Mouse (Mus musculus): ENCODE data around the gene Fndc5. TPM values are rescaled to one million over a fixed set of nuclear protein-coding genes. Genes with fewer than 3 reads are reported as not detected.
A peak's percentile ranks its signal among the peaks of the same experiment; 100 is the strongest.

Fndc5 gene
- 1.4 TPM in 2 replicates for polyA plus RNA-seq (2014; fragmentation: Nextera tagmentation; extraction: Ambion mirVana)

DNA sequence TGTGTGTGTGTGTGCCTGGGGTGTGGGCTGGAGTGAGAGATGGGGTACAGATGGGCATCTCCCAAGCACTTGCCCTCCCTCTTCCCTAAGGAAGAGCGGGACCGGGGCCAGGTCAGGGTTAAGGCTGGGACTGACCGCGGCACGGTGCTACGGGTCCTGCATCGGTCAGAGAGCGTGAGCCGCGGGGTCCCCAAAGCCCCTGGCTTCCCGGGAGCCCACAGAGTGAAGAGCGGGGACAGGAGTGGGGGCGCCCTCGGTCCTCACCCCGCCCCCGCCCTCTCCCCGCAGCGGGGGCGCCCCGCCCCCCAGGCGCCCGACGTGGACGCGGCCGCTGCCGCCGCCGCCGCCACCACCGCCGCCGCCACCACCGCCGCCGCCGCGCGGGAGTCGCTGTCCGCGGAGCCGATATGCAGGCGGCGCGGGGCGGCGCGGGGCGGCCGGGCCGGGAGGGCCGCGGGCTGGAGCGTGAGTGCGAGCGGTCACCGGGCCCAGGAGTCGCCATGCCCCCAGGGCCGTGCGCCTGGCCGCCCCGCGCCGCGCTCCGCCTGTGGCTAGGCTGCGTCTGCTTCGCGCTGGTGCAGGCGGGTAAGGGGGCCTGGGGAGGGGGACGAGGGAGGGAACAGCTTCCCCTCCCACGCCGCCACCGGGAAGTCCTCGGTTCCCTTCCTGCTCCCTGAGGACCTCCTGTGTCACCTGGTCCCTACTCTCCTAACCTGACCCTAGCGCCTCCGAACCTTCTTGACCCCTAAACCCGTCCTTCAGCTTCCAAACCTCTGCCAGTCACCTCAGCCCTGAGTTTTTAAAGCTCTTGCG, at the start of gene Fndc5:
Gene Fndc5 (plus strand): TSS at position 421 of the 813 bp plus-strand sequence.
- no peaks in the 10 kb centered on the region for H3K9me3 ChIP-seq (ENCODE audit: control insufficient read depth, low read depth, low read length)

DNA sequence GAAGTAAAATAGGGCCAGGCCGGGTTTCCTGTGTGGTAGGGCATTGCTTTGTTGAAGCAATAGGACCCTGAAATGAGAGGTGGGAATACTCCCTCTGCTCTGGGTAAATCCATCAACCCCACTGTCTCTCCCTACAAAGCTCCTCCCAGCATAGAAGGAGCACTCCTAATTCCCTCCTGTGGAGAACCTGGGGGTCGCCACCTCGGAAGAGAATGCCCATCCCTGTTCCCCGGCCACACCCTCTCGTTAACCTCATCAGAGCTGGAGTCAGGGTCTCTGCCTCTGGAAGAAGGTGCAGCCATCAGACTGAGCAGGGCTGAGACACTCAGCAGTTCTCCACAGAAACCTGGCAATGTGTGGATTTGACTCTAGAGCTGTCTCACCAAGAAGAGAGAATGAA, 48.9 kb upstream of the Fndc5 start:
- no peak overlapping the region for H3K4me2 ChIP-seq (replicated peaks; ENCODE audit: low read depth, low read length)
- H3K27ac ChIP-seq (ENCODE audit: low read length), result no peak overlapping the region
- H3K9me3 ChIP-seq (ENCODE audit: control insufficient read depth, low read depth, low read length), result no peaks in the 10 kb centered on the region
- H3K4me1 ChIP-seq (ENCODE audit: control insufficient read depth, insufficient read depth, low read length), result no peaks in the 10 kb centered on the region
- no peak for ATAC-seq (ENCODE audit: insufficient number of reproducible peaks, insufficient read depth, low FRiP score, low read depth)
- no peak overlapping the region for H3K4me3 ChIP-seq (ENCODE audit: low read depth, low read length)
- H3K9ac ChIP-seq (replicated peaks; ENCODE audit: low read depth, low read length), result no peak overlapping the region
- H3K27me3 ChIP-seq (ENCODE audit: control insufficient read depth, insufficient read depth, low read length), result no peaks in the 10 kb centered on the region
- peaks cover 6% of the 10 kb centered on the region; the same call in 1 of the 2 replicates for H3K36me3 ChIP-seq (ENCODE audit: control insufficient read depth, insufficient read depth, low read length)
- 45% methylated on average over 5 of the region's 5 CpGs for WGBS

More for the DNA sequence above, at the start of gene Fndc5:
- Histone ChIP-seq H3K4me1 (ENCODE audit: control insufficient read depth, insufficient read depth, low read length) (0 out of 2 replicates have a peak, but pooled peaks cover 4% of the 10 kb centered on the region), H3K9ac (replicated peaks; ENCODE audit: low read depth, low read length) (peak within 1 kb of the TSS; percentile 55; the same call in 1 of the 2 replicates), H3K27ac (ENCODE audit: low read length) (no peak within 1 kb of the TSS), H3K4me3 (ENCODE audit: low read depth, low read length) (peak within 1 kb of the TSS; percentile 43), H3K27me3 (ENCODE audit: control insufficient read depth, insufficient read depth, low read length) (peaks cover 5% of the 10 kb centered on the region; the same call in 1 of the 2 replicates), H3K36me3 (ENCODE audit: control insufficient read depth, insufficient read depth, low read length) (no peaks in the 10 kb centered on the region), H3K4me2 (replicated peaks; ENCODE audit: low read depth, low read length) (peak within 1 kb of the TSS; percentile 90)
- no peak for ATAC-seq (ENCODE audit: insufficient number of reproducible peaks, insufficient read depth, low FRiP score, low read depth)
- WGBS, result under 1% methylated on average over 48 of the region's 80 CpGs

DNA sequence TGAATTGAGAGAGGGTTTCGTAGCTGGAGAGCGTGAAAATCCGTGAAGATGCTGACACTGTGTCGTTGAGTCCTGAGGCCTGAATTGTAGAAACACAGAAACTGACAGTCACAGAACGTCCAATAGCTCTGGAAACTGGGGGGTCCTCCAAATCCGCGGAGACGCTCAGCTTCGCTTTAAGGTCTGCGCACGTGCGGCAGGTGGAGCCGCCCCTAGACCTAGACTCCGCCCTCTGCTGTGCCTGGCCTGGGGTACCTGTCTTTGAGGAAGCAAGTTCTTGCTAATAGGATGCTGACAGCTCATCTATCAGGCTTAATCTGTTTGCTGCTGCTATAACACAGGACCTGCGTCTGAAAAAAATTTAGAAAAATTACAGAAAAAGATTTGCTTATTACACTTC, 41.5 kb upstream of the Fndc5 start:
- no peak overlapping the region for H3K4me2 ChIP-seq (replicated peaks; ENCODE audit: low read depth, low read length)
- WGBS, result 22% methylated on average over 15 of the region's 15 CpGs
- H3K36me3 ChIP-seq (ENCODE audit: control insufficient read depth, insufficient read depth, low read length), result no peaks in the 10 kb centered on the region
- ATAC-seq (ENCODE audit: insufficient number of reproducible peaks, insufficient read depth, low FRiP score, low read depth), result no peak
- H3K4me3 ChIP-seq (ENCODE audit: low read depth, low read length), result no peak overlapping the region
- H3K27me3 ChIP-seq (ENCODE audit: control insufficient read depth, insufficient read depth, low read length), result no peaks in the 10 kb centered on the region
- H3K4me1 ChIP-seq (ENCODE audit: control insufficient read depth, insufficient read depth, low read length), result no peaks in the 10 kb centered on the region
- no peak overlapping the region for H3K9ac ChIP-seq (replicated peaks; ENCODE audit: low read depth, low read length)
- H3K9me3 ChIP-seq (ENCODE audit: control insufficient read depth, low read depth, low read length), result no peaks in the 10 kb centered on the region
- no peak overlapping the region for H3K27ac ChIP-seq (ENCODE audit: low read length)

DNA sequence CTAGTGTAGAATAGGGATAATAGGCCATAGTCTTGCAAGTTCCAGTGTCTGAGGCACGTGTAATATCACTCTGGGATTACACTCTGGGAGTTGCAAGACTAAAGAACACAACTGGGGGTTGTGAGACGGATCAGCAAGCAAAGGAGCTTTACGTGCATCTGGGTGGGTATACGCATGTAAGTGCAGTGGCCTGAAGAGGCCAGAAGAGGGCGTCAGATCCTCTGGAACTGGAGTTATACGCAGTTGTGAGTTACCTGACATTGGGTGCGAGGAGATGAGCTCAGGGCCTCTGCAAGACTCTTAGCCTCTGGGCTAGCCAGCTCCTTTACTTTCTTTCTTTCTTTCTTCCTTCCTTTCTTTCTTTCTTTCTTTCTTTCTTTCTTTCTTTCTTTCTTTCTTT, 39.8 kb upstream of the Fndc5 start:
- Histone ChIP-seq H3K4me3 (ENCODE audit: low read depth, low read length) (no peak overlapping the region), H3K4me2 (replicated peaks; ENCODE audit: low read depth, low read length) (no peak overlapping the region), H3K27ac (ENCODE audit: low read length) (no peak overlapping the region), H3K9ac (replicated peaks; ENCODE audit: low read depth, low read length) (no peak overlapping the region), H3K27me3 (ENCODE audit: control insufficient read depth, insufficient read depth, low read length) (no peaks in the 10 kb centered on the region), H3K4me1 (ENCODE audit: control insufficient read depth, insufficient read depth, low read length) (no peaks in the 10 kb centered on the region), H3K9me3 (ENCODE audit: control insufficient read depth, low read depth, low read length) (no peaks in the 10 kb centered on the region), H3K36me3 (ENCODE audit: control insufficient read depth, insufficient read depth, low read length) (no peaks in the 10 kb centered on the region)
- no peak for ATAC-seq (ENCODE audit: insufficient number of reproducible peaks, insufficient read depth, low FRiP score, low read depth)
- 75% methylated on average over 7 of the region's 7 CpGs for WGBS

DNA sequence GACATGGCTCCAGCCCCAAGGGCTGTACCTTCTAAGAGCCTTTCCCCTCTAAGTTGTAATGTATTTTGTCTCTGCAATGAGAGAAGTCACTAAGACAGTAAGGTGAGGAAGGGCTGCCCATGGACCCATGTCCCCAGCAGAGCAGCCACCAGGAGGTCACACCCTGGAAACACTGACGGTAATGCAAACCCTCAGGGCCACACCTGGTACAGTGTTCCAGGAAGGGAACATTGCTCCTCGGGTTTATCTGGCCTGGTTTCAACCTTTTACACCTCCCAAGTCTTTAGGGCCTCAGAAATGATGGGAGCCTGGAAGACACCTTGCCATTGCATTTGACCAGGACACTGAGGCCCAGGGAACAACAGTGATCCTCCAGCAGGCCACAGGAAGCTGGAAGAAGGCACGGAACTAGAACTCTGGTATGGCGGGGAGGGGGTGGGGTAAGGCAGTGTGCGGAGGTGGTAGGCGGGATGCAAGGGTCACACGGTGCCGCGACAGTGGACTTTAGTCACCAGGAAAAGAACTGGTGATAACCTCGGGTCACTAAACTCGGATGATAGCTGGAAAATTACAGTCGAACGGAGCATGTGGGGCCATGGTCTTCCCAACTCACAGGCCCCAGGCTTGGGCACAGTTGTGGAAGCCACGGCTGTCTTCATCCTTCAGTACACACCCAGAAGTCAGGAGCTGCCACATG, 34.5 kb upstream of the Fndc5 start:
- Histone ChIP-seq H3K27me3 (ENCODE audit: control insufficient read depth, insufficient read depth, low read length) (0 out of 2 replicates have a peak, but pooled peaks cover 7% of the 10 kb centered on the region), H3K4me1 (ENCODE audit: control insufficient read depth, insufficient read depth, low read length) (no peaks in the 10 kb centered on the region), H3K4me2 (replicated peaks; ENCODE audit: low read depth, low read length) (no peak overlapping the region), H3K4me3 (ENCODE audit: low read depth, low read length) (no peak overlapping the region), H3K9me3 (ENCODE audit: control insufficient read depth, low read depth, low read length) (no peaks in the 10 kb centered on the region), H3K27ac (ENCODE audit: low read length) (no peak overlapping the region), H3K9ac (replicated peaks; ENCODE audit: low read depth, low read length) (no peak overlapping the region), H3K36me3 (ENCODE audit: control insufficient read depth, insufficient read depth, low read length) (no peaks in the 10 kb centered on the region)
- 72% methylated on average over 14 of the region's 14 CpGs for WGBS
- ATAC-seq (ENCODE audit: insufficient number of reproducible peaks, insufficient read depth, low FRiP score, low read depth), result no peak

DNA sequence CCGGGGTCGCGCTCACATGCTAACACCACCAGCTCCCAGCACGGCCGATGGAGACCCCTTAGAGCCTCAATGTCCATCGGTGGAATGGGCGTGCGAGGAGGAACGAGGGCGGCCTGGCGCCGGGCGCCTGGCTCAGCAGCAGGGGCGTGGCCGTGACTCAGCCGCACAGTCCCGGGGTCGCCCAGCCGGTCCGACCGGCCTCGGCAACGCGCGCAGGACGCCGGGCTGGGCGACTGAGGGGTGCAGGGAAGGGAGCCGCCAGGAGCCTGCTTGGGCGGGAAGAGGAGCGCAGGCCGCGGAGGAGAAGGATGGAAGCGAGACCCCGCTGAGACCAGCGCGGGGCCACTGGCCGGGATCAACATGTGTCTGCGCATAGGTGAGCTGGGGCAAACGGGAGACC, 31.4 kb upstream of the Fndc5 start, which contains the start of gene Tmem54:
Gene Tmem54 (plus strand): TSS at position 193 of the 400 bp plus-strand sequence.
- H3K4me2 ChIP-seq (replicated peaks; ENCODE audit: low read depth, low read length), result peak within 1 kb of the TSS; percentile 46
- peak within 1 kb of the TSS; percentile 29 for H3K4me3 ChIP-seq (ENCODE audit: low read depth, low read length)
- H3K9me3 ChIP-seq (ENCODE audit: control insufficient read depth, low read depth, low read length), result no peaks in the 10 kb centered on the region
- H3K4me1 ChIP-seq (ENCODE audit: control insufficient read depth, insufficient read depth, low read length), result no peaks in the 10 kb centered on the region
- peak; percentile 89 for ATAC-seq (ENCODE audit: insufficient number of reproducible peaks, insufficient read depth, low FRiP score, low read depth)
- H3K36me3 ChIP-seq (ENCODE audit: control insufficient read depth, insufficient read depth, low read length), result no peaks in the 10 kb centered on the region
- no peak within 1 kb of the TSS for H3K27ac ChIP-seq (ENCODE audit: low read length)
- H3K9ac ChIP-seq (replicated peaks; ENCODE audit: low read depth, low read length), result 0 out of 2 replicates have a peak within 1 kb of the TSS, but pooled peaks have one; percentile 18
- 0 out of 2 replicates have a peak, but pooled peaks cover 7% of the 10 kb centered on the region for H3K27me3 ChIP-seq (ENCODE audit: control insufficient read depth, insufficient read depth, low read length)
- WGBS, result 3% methylated on average over 40 of the region's 40 CpGs

DNA sequence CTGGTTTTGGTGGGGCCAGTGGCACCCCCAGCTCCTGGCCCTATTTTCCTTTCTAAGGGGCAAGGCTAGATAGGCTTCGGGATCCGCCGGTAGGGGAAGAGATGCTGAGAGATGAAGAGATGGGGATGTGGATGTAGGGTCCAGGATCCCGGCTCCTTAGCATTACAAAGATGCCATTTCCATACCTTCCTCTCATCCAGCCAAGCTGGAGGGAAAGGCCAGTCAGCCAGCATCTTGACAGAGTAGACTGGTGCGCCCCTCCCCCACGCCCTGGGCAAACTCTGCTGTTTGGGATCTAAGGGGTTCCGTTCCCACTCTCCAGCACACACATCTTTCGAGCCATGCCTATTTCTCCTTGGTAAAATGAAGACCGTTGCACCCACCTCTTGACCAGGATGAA, 30.7 kb upstream of the Fndc5 start:
- Histone ChIP-seq H3K9me3 (ENCODE audit: control insufficient read depth, low read depth, low read length) (no peaks in the 10 kb centered on the region), H3K27me3 (ENCODE audit: control insufficient read depth, insufficient read depth, low read length) (0 out of 2 replicates have a peak, but pooled peaks cover 7% of the 10 kb centered on the region), H3K36me3 (ENCODE audit: control insufficient read depth, insufficient read depth, low read length) (no peaks in the 10 kb centered on the region), H3K4me3 (ENCODE audit: low read depth, low read length) (peak overlapping the region; percentile 29), H3K4me1 (ENCODE audit: control insufficient read depth, insufficient read depth, low read length) (no peaks in the 10 kb centered on the region), H3K4me2 (replicated peaks; ENCODE audit: low read depth, low read length) (peak overlapping the region; percentile 46), H3K9ac (replicated peaks; ENCODE audit: low read depth, low read length) (0 out of 2 replicates have a peak overlapping the region, but pooled peaks have one; percentile 18), H3K27ac (ENCODE audit: low read length) (no peak overlapping the region)
- WGBS, result 25% methylated on average over 9 of the region's 9 CpGs
- ATAC-seq (ENCODE audit: insufficient number of reproducible peaks, insufficient read depth, low FRiP score, low read depth), result no peak

DNA sequence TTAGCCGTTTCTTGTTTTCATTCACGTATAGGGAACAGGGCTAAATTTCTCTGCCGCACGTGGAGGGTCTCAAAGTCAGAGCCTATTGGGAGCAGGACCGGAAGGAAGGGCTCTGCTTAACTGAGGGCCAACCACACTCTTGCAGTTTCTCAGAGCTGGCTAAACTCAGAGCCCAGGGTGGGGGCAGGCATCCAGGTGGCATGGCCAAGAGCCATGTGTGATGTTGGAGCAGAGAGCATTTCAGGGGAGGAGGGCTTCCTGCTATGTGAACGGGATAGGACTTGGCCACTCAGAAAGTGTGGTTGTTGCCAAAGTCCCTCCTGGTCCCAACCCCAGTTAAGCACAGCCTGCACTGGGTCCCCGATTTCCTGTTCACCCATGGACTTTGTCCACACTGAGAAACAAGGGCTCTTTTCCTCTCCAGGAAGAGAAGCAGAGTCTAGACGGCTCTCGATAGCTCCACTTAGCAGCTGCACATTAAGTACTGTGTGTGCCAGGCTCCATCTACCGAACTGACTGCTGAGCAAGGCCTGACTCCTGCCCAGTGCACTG, 29.4 kb upstream of the Fndc5 start:
- Histone ChIP-seq H3K4me2 (replicated peaks; ENCODE audit: low read depth, low read length) (no peak overlapping the region), H3K36me3 (ENCODE audit: control insufficient read depth, insufficient read depth, low read length) (no peaks in the 10 kb centered on the region), H3K4me3 (ENCODE audit: low read depth, low read length) (no peak overlapping the region), H3K27ac (ENCODE audit: low read length) (no peak overlapping the region), H3K27me3 (ENCODE audit: control insufficient read depth, insufficient read depth, low read length) (0 out of 2 replicates have a peak, but pooled peaks cover 7% of the 10 kb centered on the region), H3K9ac (replicated peaks; ENCODE audit: low read depth, low read length) (no peak overlapping the region), H3K4me1 (ENCODE audit: control insufficient read depth, insufficient read depth, low read length) (0 out of 2 replicates have a peak, but pooled peaks cover 6% of the 10 kb centered on the region), H3K9me3 (ENCODE audit: control insufficient read depth, low read depth, low read length) (no peaks in the 10 kb centered on the region)
- 61% methylated on average over 10 of the region's 10 CpGs for WGBS
- no peak for ATAC-seq (ENCODE audit: insufficient number of reproducible peaks, insufficient read depth, low FRiP score, low read depth)

Data from stomach, embryonic 14.5 days (tissue).